Mouse (Mus musculus) CH12F3 (cell line): Measurements from ENCODE around the gene Tctex1d4.

Experiments used
- in situ Hi-C: fragments of 300-500 bp; cut with MboI; formaldehyde crosslinking; loops from 2 replicates; pipeline ENCODE4 v1.14.3; 2020; ENCODE audit warnings: low sequenced_read_pairs

The Tctex1d4 gene

DNA sequence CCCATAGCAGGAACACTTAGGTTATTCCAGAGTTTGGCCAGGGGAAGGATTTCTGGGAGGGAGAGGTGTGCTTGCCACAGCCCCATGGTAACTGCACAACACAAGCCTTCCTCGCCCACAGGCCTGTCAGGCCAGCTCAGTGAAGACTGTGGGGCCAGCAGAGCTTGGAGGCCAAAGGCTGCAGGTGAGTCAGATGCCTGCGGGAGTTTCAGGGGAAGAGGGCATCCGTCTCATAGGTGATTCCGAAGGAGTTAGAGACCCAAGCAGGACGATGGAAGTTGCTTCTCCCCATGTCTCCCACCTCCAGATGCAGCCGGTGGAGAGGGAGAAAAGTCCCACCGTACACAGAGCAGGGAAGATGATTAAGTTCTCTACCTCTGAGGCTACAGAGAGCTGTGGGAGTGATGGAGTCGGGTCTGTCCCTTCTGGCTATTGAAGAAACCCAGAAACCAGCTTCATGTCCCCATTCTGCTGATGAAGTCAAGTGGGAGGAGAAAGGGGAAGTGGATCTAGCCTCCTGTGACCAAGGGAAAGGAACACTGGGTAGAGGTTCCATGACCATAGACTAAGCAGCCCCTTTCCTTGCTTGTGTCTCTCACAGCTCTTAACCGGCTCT, at the start of gene Tctex1d4:
Gene Tctex1d4, plus strand, starts transcription at position 120 of the 616 bp plus-strand sequence.
- in situ Hi-C loops: no loop called here

DNA sequence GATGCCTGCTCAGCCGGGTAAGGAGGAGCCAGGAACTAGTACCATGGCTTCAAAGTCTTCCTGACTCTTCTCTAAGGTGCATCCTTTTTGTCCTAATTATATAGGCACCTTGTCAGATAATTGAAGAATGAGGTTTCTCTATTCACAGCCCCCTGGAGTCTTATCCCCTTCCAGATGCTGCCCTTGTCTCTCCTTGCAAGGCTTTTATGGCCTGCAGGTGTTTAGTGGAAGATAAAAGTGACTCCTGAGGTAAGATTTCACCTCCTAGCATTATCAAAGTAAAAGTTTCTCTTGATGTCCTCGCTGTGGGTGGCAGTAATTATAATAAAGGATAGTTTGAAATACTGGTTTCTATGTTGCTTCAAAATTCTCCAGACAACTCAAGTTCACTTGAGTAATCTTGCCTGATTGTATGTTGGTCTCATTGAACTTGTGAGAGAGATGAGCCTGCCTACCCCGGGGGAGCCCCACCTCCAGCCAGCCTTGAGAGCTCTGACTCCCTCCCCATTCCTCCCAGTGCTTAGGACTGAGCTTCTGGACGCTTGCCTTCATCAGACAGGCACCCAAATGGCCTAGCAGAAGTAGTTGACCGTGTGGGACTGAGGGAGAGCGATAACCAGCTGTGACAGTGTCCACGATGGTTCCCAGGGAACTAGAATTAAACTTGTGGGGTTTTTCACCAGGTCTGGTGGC, 38.5 kb upstream of the Tctex1d4 start:
- in situ Hi-C loops: no loop called here

DNA sequence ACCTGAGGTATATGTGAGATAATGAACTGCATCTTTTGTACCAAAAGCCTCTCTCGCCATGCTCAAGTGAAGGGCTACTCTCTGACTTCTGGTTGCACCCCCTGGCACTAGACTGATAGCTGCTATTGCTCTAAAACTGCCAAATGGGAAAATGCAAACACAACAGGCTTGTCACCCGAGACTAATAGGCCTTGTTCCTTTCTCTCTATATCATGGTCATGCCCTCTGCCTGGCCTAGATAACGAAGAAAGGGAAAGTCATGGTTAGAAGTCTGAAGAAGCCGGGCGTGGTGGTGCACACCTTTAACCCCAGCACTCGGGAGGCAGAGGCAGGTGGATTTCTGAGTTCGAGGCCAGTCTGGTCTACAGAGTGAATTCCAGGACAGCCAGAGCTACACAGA, 36.0 kb upstream of the Tctex1d4 start:
- in situ Hi-C loops: no loop called here

DNA sequence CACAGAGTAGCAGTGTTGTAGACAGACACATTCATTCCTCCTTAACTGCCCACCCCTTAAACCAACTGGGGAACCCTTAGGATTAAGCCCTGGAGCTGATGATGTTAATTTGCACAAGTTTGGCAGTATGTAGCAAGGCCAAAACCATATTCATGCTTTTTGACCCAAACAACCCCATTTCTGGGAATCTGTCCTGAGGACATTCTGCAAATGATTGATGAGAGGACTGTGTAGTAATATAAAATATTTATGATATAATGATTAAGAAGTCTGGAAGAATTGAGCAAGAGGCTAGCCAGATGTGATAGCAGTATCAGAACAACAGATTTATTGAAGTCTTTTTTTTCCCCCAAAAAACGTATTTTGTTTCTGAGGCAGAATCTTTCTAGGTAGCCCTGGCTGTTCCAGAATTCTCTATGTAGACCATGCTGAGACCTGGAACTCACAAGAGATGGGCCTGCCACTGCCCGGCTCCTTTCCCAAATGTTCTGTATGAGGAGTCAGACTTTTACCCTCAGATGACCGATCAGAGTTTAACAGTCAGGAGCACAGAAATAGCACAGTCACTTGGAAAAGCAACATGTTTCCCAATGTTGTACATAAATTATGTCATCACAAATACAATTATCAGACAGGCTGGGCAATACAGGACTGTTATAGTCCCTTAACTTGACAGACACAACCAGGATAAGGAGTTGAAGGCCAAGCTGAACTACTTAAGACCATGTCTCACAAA, 31.8 kb upstream of the Tctex1d4 start:
- in situ Hi-C loops: loop anchor here (5.0 kb wide), 1 partner anchor 42 kb away; no protein-coding TSS in a partner anchor

DNA sequence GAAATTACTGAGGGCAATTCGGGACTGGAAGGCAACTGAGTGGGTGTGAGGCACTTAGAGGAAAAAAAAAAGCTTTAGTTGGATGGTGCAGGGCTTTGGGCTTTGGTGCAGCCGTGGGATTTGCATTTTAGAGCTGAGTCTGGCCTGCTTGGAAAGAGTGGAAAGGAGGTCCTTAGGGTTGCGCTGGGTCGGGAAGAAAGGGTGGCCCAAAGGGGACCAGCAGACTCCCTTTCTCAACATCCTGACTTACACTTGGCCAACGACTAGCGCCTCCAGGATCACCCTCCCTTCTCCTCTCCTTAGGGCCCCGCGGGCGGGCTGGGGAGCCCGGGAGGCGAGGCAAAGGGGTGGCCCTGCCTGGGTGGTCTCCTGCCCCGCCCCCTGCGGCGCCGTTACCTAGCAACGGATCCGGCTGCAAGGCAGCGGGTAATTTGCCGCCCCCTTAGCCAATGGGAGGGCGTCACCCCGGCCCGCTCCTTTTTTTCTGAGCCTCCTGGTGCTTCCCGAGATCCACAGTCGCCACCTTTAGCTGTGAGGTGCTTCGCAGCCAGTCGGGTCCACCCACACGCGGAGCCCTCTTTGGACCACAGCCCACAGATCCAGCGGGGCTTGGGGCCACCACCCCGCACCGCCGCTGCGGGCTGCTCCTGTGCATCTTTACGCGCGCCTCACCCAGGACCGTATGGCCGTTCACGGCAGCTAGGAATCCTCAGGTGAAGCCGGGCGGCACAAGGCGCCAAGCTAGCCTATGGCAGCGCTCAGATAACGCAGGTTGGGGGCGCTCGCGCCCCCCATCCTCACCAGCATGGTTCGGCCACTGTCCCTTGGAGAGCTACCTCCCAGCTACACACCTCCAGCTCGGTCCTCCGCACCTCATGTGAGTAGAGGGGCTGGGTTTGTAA, 30.8 kb upstream of the Tctex1d4 start, which contains the start of gene Ptch2:
Gene Ptch2, plus strand, starts transcription at position 525 of the 902 bp plus-strand sequence.
- in situ Hi-C loops: loop anchor here (5.0 kb wide), 1 partner anchor 44 kb away; no protein-coding TSS in a partner anchor

DNA sequence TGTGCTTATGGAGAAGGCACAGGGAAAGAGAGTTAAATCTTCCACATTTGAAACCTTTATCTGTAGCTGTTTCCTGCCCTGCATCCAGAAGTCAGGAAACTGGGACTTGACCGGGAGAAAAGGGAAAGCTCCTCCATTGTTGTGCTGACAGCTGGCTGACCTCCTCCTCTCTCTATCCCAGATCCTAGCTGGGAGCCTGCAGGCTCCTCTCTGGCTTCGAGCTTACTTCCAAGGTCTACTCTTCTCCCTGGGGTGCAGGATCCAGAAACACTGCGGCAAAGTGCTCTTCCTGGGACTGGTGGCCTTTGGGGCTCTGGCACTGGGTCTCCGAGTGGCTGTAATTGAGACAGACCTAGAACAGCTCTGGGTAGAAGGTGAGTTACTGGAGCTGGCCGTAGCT, 29.9 kb upstream of the Tctex1d4 start:
- in situ Hi-C loops: loop anchor here (5.0 kb wide), 1 partner anchor 44 kb away; no protein-coding TSS in a partner anchor

DNA sequence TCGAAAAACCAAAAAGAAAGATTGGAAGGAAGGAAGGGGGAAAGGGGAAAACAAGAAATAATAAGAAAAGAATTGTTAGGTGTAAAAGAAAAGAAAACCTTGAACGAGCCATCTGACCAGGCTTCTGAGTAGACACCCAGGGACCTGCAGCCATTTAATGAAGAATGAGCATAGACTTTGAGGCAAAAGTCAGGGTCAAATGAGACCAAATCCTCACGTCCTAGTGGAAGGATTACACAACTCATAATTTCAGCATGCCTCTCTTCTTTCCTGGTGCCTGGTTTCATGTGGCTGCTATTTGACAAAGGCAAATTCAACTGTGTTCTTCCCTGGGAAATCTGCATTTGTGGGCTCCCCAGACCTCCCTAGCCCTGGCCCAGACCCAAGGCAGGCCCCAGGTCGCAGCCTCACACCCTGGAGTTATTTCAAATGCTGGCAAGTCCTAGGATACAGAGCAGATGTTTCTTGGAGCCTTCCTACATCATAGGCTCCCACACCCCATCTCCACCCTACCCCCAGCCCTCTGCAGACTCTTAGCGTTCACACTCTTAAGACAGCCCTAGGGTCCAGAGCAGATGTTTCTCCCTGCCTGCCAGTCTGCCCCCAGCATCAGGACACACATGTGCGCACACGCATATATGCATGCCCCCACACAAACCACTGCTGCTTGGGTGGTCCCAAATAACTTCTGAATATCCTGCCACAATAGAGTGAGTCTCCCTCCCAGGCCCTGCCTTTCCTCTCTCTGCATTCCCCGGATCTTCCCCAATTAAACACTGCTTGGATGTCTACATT, 28.4 kb upstream of the Tctex1d4 start:
- in situ Hi-C loops: loop anchor here (5.0 kb wide), 1 partner anchor 46 kb away; no protein-coding TSS in a partner anchor

DNA sequence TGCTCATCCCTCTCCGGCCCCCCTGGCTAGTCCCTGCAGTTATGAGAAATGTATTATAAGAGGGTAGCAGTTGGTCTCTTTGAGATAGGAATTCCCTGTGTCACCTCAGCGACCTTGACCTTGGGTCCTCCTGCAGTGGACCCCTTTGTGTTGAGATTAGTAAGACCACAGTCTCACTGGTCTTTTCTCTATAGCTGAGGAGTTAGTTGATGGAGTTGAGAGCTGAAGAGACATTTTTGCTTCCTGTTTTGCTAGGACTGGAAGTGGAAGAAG, 27.9 kb upstream of the Tctex1d4 start:
- in situ Hi-C loops: loop anchor here (5.0 kb wide), 1 partner anchor 46 kb away; no protein-coding TSS in a partner anchor

DNA sequence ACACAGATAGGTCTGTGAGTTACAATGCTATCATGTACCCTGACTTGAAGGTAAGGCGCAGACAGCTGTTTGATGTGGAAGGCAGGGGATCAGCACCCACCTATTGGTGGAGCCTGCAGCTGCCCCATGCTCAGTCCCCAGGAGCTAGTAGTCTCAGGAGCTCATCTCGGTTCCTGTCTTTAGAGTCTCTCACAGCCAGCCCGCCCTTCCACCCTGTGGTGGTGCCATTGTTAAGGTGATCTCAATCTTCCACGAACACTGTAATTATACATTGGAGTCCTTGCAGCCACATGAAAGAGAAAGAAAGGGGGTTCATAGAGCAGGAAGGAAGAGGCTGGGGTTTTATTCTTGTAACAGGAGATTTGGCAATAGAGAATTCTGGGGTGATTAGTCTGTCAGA, 26.6 kb upstream of the Tctex1d4 start:
- in situ Hi-C loops: no loop called here

DNA sequence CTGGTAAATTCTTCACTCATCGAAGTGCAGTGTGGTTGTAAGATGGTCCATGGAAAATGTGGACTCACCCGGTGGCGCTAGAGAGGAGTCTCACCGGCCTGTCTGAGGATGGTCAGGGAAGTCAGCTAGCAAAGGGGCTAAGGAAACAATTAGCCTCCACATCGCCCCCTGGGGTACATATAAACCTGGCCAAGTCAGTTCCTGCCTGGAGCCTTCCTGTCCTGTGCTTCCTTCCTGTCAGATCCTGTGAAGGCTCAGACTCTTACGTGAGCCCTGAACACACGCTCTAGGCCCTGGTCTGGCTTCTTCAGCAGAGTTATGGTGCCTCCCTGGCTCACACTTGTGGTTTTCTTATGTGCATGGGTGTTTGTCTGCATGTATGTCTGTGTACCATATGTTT, 25.4 kb upstream of the Tctex1d4 start:
- in situ Hi-C loops: no loop called here

DNA sequence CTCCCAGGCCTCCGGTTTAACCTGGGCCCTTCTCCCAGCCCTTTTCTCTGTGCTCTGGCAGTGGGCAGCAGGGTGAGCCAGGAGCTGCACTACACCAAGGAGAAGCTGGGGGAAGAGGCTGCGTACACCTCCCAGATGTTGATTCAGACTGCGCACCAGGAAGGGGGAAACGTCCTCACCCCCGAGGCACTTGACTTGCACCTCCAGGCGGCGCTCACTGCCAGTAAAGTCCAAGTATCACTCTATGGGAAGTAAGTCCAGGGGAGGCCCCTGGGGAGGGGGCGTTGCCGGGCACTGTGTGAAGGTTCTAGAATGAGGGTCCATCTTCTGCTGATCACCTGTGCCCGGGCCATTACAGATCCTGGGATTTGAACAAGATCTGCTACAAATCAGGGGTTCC, 21.9 kb upstream of the Tctex1d4 start:
- in situ Hi-C loops: no loop called here

DNA sequence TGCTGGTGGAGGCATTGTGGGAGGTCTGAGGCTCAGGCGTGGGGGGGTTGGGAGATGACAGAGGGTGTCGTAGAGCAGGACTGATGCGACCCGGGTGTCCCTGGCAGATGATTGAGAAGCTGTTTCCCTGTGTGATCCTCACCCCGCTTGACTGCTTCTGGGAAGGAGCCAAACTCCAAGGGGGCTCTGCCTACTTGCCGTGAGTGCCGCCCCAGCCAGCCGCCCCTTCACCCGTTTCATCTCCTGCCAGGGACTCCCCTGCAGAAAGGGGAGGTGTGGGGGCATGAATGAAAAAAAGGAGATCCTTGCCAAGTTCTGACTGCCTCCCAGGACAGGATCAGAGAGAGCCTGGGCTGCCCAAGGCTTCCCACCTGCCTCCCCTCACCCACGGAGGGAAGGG, 21.5 kb upstream of the Tctex1d4 start:
- in situ Hi-C loops: no loop called here

DNA sequence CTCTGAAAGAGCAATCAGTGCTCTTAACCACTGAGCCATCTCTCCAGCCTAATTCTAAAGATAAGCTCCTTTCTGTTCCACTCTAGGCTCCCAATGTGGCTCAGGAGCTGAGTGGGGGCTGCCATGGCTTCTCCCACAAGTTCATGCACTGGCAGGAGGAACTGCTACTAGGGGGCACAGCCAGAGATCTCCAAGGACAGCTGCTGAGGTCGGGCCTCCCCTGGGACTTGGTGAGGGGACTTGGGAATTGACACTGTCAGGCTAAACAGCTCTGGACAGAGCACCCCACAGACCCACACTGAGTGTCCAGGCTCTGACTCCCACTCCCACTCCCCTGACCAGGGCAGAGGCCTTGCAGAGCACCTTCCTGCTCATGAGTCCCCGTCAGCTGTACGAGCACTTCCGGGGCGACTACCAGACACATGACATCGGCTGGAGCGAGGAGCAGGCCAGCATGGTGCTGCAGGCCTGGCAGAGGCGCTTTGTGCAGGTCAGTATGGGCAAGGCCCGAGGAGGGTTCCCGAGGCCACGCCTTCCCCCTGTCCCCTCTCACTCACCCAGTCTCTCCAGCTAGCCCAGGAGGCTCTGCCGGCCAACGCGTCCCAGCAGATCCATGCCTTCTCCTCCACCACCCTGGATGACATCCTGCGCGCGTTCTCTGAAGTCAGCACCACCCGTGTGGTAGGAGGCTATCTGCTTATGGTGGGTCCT, 18.6 kb upstream of the Tctex1d4 start:
- in situ Hi-C loops: no loop called here

DNA sequence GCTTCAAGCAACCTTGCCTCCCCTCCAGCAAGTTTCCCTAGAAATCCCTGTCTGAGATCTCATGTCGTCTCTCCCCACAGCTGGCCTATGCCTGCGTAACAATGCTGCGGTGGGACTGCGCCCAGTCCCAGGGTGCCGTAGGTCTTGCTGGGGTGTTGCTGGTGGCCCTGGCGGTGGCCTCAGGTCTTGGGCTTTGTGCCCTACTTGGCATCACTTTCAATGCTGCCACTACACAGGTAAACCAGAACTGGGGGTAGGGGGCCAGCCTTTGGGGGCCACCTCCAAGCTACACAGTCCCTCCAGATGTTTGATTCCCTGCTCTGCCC, 18.1 kb upstream of the Tctex1d4 start:
- in situ Hi-C loops: no loop called here

DNA sequence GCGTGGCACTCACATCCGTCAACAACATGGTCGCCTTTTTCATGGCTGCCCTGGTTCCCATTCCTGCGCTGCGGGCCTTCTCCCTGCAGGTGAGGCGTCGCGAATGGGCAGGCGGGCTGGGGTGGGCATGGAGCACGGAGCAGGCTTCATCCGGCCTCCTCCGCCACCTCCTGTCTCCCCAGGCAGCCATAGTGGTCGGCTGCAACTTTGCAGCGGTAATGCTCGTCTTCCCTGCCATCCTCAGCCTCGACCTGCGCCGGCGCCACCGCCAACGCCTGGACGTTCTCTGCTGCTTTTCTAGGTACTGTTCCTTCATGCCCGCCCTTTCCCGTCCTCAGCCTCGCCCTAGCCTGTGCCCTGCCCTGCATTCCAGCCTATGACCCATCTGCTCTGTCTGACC, 17.3 kb upstream of the Tctex1d4 start:
- in situ Hi-C loops: no loop called here

DNA sequence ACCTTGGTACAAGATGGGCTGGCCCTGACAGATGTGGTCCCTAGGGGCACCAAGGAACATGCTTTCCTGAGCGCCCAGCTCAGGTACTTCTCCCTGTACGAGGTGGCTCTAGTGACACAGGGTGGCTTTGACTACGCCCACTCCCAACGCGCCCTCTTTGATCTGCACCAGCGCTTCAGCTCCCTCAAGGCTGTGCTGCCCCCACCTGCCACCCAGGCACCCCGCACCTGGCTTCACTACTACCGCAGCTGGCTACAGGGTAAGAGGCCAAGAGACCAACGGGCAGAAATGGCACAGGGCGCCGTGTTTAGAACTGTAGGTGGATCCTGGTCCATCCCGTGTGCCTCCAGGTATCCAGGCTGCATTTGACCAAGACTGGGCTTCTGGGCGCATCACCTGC, 16.3 kb upstream of the Tctex1d4 start:
- in situ Hi-C loops: no loop called here

DNA sequence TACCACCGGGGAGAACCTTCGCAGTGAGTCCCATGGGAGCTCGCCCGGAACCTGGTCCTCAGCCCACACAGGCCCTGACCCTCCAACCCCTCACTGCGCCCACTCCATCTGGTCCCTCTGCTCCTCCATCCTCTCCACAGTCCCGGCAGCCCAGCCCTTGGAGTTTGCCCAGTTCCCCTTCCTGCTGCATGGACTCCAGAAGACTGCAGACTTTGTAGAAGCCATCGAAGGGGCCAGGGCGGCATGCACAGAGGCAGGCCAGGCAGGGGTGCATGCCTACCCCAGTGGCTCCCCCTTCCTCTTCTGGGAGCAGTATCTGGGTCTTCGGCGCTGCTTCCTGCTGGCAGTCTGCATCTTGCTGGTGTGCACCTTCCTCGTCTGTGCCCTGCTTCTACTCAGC, 15.6 kb upstream of the Tctex1d4 start:
- in situ Hi-C loops: no loop called here

DNA sequence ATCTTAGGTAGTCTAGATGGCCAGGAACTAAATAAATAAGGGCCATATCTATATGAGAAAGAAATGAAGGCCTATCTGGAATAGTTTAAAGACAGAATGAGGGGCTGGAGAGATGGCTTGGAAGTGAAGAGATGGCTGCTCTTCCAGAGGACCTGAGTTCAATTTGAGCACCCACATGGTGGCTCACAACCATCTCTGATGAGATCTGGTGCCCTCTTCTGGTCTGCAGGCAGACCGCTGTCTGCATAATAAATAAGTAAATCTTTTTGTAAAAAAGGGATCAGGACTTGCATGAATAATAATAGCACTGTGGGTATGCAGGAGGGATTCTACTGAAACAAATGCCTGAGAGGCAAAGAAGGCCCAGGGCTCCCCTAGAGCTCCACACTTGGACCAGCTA, 13.4 kb upstream of the Tctex1d4 start:
- in situ Hi-C loops: no loop called here

DNA sequence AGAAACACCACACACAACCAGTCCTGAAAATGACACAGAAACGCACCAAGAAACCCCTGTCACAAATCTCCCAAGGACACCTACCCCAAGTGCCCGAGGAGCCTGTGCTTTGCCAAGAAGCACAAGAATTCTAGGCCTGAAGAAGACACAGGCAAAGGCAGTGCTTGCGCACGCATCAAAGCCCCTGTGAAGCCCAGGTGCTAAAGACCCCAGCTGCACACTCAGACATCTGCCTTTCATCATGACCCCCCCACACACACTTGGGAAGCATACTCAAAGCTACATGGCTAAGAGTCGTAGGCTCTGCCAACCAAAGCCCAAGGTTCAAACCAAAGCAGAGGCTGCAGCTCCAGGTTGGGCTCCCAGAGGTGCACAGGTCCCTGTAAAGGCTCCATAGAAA, 11.0 kb upstream of the Tctex1d4 start:
- in situ Hi-C loops: no loop called here

DNA sequence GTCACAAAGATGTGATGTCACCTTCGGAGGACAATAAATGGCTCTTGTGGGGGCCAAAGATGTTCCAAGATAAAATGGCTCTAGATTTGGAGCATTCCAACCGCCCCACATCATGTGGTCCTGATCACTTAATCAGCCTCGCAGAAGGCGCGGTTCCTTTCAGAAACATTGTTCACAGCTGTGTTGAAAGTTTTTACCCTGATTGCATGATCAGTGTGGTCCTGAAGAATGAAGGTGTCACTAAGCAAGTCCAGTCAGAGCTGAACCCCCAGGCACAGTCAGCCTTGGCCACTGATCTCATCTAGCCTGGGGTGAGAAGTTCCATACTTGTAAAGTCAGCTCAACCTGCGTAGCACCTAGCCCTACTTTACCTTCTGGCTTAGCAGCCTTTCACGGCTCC, 8.7 kb upstream of the Tctex1d4 start:
- in situ Hi-C loops: no loop called here
